Mouse (Mus musculus): Measurements from ENCODE around the gene Serpina12.

DNA sequence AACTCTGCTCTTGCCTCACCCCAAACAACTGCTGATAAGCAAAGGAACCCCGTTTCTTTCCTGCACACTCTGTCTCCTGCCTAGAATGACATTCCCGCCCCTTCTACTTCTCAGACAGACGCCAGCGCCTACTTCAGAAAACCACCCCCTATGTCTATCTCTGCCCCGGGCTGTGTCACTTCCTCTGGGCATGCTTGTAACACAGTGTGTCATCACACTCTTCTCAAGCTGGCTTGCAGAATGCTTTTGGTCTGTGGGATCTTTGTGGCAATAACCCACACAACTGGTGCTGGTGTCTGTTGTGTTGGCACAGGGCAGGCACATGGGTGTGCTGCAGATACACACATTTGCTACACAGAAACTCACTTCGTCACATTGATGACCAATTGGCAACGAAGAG is 51.3 kb downstream of the Serpina12 start:
- TF ChIP-seq MEF2A (IDR thresholded peaks at IDR 0.05; ENCODE audit: extremely low read depth, insufficient replicate concordance, low read depth, low read length, poor library complexity, severe bottlenecking) (no peak), NELFE (IDR thresholded peaks at IDR 0.05; ENCODE audit: low read depth, low read length) (no peak), ZC3H11A (IDR thresholded peaks at IDR 0.05; ENCODE audit: low read depth, low read length) (no peak), CHD2 (IDR thresholded peaks at IDR 0.05; ENCODE audit: low read length) (no peak), CTCF (IDR thresholded peaks at IDR 0.05 in 2 of 3, conservative IDR thresholded peaks at IDR 0.05 in 1 of 3; ENCODE audit: control insufficient read depth in 1 of 3, insufficient read depth in 1 of 3, low read depth in 2 of 3, low read length in 3 of 3, poor library complexity in 1 of 3, severe bottlenecking in 1 of 3) (no peak), E2F4 (IDR thresholded peaks at IDR 0.05; ENCODE audit: borderline replicate concordance, low read depth, low read length) (no peak), GATA1 (IDR thresholded peaks at IDR 0.05; ENCODE audit: low read depth, low read length) (no peak), POLR2A (IDR thresholded peaks at IDR 0.05; ENCODE audit: control insufficient read depth in 1 of 2, insufficient read depth in 1 of 2, low read depth in 1 of 2, low read length in 2 of 2, poor library complexity in 1 of 2) (no peak), MYC (IDR thresholded peaks at IDR 0.05; ENCODE audit: low read depth, low read length) (no peak)
